Mouse (Mus musculus): ENCODE measurements around the gene Poc1a.

The Poc1a gene

DNA sequence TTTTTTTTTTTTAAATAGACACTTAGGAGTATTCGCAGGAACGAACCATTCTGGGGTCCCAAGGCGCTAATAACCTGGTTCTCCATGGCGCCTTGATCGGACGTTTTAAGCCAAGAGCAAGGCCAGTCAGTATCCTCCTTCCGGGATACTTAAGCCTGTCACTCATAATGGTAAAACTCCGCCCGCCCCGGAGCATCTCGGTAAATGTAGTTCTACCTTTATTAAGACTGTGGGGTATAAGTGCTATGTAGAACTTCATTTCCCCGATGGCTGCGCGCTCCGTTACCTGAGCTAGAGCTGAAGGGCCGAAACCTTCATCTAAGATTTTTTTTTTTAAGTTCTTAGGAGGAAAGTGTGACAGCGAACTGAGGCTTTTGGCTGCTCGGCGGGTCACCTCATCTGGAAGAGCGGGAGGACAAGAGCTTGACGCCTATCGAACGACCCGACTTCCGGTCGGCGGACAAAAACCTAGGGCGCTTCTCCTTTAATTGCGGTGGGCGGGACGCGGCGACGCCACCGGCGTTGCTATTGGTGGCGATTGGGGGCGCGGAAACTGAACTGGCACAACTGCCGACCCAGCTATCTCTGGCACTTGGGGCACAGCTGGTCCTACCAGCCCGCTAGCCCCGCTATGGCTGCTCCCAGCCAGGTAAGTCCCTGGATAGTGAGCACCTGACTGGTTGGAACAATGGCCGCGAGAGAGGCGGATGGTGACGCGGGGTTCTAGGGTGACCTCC lies at the start of gene Poc1a:
Gene Poc1a (plus strand): TSS at position 254 of the 737 bp plus-strand sequence.
- DNase-seq (ENCODE audit: low spot score), result peak; percentile 90

DNA sequence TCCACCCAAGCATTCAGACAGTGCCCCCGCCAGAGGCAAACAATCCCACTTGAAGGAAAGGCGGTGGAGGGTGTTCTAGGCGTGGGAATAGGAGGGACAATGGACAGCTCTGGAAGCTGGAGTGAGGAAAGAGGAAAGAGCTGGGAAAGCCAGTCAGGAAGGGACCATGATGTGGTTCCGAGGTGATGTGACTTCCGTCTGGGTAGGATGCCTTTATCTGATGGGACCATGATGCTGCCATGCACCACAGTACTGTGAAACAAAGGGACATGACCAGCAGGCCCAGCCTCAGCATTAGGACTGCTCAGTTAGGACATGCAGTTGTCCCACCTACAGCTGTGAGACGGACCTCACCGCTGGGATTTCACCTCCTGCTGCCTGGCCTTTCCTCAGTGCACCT lies 49.6 kb upstream of the Poc1a start:
- DNase-seq (ENCODE audit: low spot score), result no peak

DNA sequence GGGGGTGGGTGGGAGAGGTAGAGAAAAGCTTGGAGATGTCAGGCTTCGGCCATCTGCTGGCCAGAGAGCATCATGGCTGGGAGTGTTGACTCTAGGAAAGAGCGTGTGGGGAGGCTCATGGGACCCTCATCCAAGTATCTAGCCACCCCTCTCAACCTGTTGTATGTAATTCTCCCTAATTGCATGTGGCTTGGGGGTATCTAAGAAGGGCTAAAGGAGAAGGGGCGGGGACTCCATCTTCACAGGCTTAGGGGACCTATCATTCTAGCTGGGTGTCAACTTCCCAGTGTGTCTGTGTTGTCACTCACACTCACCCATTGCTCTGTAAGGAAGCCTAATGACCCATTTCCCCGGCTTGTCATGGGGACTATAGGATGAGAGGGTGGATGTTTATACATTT lies 49.0 kb upstream of the Poc1a start:
- no peak for DNase-seq (ENCODE audit: low spot score)

DNA sequence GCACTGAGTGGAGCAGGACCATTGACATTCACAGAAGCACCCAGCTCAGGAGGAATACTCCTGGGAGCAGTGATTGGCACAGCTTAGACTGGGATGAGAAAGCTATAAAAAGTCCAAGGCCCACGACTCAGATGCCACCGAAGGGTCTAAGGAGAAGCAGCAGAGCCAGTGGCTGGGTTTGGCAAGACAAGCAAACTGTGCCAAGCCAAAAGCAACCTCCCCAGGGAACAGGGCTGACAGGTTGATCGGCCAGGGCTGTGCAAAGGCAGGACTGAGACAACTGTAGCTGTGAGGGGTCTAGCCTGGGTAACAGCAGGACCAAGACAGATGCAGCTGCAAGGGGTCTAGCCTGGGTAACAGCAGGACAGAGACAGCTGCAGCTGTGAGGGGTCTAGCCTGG lies 47.9 kb upstream of the Poc1a start:
- DNase-seq (ENCODE audit: low spot score), result no peak

DNA sequence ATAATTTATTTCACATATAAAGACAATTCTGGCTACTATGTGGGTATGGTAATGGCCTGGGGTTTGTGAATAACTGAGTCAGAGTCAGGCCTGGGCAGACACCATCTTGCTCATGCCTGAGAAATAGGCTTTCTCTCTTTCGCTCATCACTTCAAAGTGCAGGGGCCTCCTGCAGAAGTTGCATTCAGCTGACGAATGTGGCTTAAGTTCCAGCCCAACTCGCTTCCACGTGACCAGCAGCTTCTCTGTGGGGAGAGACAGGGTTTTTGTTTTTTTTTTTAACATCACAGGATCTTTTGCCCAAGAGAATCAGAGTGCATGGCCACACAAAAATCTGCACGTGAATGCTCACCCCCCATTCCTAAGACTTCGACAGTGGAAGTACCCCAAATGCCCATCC lies 46.9 kb upstream of the Poc1a start:
- DNase-seq (ENCODE audit: low spot score), result no peak

DNA sequence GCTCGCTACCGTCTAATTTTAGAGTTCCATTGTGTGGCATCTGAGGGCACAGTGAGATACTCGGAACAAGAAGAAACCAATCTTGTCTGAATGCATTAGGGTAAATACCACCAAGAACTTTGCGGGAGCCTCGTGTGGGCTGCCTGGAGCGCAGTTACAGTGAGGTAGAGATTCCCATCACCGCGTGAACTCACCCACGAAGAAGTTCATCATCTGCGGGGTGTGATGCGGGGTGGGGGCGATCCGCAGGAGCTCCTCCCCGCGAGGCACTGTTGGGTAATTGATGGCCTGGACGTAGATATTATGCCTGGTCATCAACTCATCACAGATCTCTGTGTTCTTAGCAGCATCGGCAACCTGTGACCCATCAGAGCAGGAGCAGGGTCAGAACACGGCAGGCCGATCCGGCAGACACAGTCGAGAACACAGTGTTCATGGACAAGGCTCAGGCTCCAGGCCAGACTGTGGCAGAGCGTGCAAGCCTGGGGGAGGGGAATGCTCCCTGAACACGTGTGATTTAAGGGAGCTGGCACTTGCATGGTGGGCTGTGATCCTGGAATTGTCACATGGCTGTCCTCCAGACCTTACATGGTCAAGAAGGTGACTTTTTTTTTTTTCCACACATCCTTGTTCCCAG lies 45.5 kb upstream of the Poc1a start:
- no peak for DNase-seq (ENCODE audit: low spot score)

DNA sequence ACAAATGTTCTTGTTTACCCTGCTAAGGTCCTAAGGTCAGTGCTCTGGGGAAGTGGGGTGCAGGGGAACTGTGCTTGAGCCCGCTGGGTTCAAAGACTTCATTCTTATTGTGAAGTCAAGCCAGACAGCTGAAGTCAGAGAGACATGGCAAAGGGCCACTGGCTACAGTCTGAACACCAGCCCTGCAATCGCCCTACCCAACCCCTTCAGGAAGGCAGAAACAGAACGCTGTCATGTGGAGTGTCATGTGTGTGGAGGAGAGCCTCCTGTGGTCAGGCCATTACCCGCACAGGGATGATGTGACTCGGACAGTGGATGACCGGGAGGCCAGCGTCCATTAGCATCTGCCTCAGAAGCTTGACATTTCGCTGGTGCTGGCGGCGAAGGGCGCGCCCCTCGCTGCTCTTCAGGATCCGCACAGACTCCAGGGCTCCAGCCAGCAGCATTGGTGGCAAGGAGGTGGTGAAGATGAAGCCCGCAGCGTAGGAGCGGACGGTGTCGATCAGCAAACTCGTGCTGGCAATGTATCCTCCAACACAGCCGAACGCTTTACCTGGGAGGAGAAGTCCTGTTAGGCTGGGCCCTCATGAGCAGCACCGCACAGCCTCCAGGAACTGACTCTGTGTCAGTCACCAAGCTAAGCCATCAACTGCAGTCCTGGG lies 44.6 kb upstream of the Poc1a start:
- DNase-seq (ENCODE audit: low spot score), result no peak

DNA sequence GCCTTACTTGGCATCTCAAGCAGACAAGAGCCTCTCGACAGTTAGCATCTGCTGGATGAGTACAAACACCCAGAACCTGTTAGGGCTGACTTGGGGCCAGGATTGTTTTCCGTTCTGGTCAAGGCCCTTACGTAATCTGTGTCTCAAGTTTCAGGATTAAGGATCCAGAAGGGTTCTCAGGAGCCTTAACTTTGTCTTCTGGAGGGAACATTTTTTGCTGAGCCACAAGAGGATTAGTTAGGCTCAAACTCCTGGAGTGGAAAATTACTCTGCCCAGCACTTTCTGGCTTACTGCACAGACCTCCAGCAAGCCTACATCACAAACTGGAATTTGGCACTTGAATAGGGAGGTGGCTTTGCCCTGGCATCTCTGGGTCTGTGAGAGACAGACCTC lies 44.0 kb upstream of the Poc1a start:
- DNase-seq (ENCODE audit: low spot score), result no peak

DNA sequence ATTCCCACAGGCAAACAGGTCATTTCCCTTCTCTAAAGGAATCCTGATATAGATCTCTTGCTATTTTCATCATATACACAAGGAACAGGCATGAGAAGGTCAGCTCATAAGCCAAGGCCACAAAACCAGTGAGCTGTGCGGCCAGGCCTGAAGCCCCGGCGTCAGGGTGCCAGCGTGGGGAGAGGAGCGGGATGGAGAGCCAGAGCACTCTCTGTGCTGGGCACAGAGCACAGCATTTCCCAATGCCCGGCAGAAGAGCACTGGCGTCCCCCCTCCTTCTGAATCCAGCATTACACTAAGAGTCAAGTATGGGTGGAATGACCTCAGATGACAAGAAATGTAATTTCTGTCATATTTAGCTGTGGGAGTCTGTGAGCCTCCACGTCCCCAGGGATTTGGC lies 43.5 kb upstream of the Poc1a start:
- DNase-seq (ENCODE audit: low spot score), result no peak

DNA sequence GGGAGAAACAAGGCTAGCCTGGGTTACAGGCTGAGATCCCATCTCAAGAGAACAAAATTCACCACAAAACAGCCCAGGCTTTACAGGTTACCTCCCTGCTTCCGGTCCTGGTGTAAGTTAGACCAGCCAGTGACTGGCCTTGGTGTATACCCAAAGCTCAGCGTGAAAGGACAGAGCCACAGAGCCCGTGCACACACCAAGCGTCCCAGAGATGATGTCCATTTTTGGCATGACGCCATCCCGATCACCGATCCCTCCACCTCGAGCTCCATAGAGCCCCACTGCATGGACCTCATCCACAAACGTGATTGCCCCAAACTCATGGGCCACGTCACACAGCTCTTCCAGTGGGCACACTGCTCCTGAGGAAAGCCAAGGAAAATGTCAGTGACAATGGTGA lies 43.0 kb upstream of the Poc1a start:
- DNase-seq (ENCODE audit: low spot score), result no peak

DNA sequence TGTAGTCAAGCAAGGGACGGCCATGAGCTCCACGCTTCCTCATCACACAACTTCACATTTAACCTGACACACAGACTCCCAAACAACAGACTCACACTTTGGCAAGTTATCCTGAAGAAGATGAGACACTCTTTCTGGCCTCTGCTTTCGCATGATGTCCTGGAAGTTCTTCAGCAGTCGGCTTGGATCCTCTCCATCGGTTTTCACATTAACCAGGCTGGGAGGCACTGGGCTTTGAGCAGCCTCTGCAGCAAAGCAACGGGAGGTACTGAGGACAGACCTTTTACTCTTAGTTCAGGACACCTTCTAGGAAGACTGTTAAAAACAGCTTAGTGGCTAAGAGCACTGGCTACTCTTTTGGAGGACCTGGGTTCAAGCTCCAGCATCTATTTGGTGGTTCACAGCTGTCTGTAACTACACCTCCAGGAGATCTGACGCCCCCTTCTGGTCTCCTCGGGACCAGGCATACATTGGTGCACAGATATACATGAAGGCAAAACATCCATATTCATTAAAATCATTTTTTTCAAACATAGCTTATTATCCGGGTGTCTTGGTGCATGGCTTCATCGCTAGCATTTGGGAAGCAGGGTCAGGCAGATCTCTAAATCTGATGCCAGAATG lies 39.2 kb upstream of the Poc1a start:
- no peak for DNase-seq (ENCODE audit: low spot score)

DNA sequence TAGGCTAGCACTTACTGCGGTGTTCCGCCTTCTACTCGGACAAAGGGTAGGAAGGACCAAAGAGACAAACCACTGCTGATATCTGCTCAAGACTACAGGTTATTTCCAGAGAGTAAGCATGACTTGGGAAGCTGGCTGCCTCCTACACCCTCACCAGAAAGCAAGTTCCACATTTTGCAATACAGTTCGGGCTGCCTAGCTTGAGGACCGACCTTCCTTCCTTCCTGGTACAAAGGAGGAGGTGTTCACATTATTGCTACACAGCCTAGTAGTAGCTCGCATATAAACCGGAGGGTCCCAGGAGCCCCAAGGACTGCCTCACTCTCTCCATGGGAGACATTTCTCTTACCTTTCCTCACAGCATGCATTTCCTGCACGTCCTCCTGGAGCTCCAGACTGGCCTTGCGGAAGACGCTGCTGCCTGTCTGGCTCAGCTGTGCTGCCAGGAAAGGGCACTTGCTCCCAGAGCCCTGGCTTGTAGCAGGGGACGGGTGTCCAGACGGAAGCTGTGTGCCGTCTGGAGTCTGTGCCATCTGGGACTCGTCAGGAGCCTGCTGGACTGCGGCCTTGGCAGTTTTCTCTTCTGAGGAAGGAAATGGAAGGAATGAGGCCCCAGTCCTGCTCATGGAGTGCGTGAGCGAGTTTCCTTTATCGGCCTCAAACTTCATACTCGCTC lies 37.9 kb upstream of the Poc1a start:
- no peak for DNase-seq (ENCODE audit: low spot score)

DNA sequence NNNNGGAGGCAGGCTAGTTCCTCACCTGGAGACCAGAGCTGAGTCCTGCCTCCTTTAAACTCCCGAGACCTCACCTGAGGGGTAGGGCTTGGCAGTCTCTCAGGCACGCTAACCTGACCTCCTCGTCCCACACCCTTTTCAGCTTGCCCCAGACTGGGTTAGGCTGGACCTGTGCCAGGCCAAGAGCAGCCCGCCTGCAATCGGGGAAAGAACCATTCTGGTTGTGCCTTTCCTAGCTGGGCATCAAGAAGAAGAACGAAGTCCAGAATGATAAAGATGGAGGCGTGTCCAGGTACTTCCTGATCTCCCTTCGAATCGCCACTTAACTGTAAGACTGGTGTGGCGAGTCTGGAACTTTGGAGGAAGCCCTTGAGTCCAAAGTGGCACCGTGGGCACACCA lies 31.3 kb upstream of the Poc1a start:
- DNase-seq (ENCODE audit: low spot score), result no peak

DNA sequence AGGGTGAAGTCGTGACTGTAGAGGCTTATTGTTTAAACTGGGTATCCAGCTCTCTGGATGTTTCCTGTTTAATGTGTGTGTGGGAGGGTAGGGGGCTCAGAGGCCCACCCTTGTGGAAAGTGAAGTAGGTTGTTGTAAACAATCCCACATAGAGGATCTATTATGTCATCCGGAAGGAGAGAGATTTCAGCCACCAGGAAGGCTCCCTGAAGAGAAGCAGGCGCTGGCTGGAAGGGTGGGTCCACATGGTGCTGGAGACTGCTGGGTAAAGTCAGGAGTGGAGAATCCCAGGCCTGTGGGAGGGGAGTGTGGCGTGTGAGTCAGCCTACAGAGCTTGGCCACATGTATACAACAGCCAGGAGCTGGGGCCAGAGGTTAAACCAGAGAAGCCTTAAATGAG lies 30.6 kb upstream of the Poc1a start:
- DNase-seq (ENCODE audit: low spot score), result no peak

DNA sequence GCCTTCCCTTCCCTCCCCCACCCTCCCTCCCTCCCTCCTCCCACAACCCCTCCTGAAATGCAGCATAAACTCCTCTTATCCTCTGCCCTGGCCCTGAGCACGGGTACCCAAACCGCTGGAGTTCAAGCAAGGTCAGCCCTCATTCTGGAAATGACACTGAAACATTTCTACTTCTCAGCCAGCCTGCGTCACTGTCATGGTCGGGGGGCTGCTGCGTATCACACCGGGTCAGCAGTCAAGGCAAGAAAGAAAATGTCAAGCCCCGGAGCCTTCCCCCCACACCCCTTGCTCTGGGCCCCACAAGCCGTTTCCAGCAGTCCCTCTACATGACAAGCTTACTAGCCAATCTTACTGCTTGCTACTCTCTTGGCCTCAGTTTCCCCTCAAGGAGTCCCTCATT lies 29.8 kb upstream of the Poc1a start:
- no peak for DNase-seq (ENCODE audit: low spot score)

DNA sequence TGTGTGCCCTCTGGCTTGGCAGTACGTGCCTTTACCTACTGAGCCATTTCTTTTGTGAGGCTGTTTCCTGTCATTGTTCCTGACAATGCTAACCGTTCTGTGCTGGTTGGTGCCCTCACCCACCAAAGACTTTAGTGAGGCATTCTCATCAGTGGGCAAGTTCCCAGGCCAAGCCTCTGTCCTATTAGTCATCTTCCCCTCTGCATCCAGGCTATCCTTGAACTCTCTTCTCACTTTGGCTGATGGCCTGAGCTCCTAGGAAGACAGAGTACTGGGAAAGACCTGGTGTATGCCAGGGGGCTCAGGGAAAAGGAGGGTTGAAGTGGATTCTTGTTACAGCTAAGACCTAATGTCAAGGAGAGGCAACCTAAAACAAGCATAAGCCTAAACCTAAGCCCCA lies 26.9 kb upstream of the Poc1a start:
- no peak for DNase-seq (ENCODE audit: low spot score)

DNA sequence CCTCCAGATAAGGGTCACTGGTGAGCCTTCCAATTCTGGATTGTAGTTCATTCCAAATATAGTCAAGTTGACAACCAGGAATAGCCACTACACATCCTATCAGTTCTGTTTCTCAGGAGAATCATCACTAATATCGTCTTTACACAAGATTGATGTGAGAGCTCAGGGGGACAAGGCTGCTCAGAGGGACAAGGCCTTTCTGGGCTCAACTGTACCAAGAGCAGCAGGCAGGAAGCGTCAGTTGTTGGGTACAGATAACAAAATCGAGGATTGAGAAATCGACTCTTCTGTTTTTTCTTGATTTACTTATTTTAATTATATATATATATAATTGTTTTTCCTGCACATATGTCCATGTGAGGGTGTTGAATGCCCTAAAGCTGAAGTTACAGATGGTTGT lies 22.4 kb upstream of the Poc1a start:
- no peak for DNase-seq (ENCODE audit: low spot score)

DNA sequence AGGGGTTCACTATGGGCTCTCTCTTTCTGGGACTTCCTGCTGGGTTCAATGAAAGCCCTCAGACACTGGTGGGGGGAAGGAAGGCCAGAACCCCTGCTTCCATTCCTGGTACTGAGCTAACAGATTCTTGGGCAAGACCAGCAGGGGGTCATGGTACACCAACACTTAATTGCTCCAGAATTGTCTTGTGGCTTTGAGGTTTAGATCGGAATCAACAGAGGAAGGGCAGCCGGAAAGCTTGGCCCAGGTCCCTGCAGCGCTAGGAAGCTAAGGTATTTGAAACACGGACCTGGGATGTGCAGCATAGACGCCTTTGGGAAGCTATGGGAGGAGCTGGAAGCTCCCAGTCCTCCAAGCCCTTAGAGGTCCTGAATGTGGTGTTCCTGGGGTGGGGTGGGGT lies 21.9 kb upstream of the Poc1a start:
- DNase-seq (ENCODE audit: low spot score), result no peak

DNA sequence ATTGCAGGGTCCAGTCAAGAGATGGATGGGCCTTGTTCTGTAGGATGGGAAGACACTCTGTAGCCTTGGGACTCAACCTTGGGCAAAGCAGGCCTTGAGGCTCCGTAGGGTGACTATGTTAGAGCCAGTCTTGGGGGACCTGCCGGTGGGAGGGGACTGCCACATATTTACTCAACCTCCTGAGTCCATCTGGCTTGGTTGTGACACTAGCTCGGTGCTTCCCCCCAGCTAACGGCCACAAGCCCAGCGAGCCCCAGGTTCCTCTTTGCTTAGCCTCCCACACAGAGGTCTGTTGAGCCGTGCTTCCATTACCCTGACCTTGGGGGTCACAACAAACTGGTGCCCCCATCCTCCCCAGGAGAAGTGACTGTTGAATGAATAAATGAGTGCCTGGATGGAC lies 19.8 kb upstream of the Poc1a start:
- DNase-seq (ENCODE audit: low spot score), result no peak

DNA sequence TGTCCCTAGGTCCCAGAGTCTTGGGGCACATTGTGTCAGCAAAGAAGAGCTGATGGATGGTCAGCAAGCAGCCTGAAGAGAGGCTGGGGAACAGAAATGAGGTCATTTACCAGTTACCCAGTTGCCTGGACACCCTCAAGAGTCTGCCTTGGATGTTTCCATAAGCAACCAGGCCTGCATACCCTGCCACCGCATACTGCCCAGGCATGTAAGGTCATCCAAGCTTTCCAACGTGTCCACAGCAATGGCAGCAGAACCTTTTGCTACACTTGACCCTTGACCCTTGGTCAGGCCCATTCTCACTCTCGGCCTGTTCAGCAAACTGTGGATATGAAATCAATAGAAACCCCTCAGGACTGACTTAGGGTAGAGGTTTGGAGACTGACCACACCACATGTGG lies 19.4 kb upstream of the Poc1a start:
- DNase-seq (ENCODE audit: low spot score), result no peak

DNA sequence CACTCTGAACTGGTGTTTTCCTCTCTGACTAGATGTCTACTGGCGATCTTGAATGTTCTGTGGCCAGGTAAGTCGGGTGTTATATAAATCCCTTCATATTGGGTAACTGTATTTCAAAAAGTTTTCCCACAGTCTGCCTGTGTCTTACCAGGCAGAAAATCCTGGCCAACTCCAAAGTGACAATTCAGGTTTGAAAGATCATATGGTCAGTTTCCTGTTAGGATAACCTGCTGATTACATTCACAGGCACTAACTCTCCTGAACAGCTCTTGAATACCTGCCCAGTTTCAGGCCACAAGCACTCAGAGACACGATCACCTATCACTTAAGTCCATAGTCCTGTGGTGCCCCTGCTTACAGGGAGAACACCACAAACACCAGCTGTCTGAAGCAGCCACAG lies 18.8 kb upstream of the Poc1a start:
- DNase-seq (ENCODE audit: low spot score), result no peak

DNA sequence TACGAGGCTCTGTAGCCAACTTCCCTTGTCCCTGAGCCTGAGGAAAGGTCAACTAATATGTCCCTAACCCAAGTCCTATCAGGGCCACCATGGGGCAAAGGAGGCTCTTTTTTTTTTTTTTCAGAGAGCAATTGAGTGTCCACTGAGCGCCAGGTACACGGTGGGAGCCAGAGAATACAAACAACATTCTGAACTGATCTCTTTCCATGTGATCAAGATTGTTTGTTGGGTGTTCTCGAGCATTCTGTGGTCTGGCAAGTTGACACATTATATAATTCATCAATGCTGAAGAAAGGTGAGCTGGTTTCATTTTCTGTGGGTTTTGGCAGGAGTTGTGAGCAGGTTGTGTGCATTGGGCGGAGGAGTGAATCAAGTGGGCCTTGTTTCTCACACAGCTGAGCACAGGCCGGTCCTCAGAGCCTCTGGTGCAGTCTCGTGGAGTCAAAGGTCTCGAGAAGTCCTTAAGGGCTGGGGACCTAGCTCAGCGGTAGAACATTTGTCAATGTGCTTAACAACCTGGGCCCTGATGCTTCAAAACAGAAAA lies 17.4 kb upstream of the Poc1a start:
- DNase-seq (ENCODE audit: low spot score), result no peak
